9 mouse cellular contexts compared by ENCODE assay signal in genomic region chr6:127768621-127769274, GRCm38 (mm10). TPM values are rescaled to one million over a fixed set of nuclear protein-coding genes. Genes with fewer than 3 reads are reported as not detected.
A peak's percentile ranks its signal among the peaks of the same experiment; 100 is the strongest.
DNase-seq lines count a peak whose midpoint lies in the region; ATAC-seq and TF ChIP-seq lines count a peak whose summit lies in the region.
"Had no signal": no experiment of that assay in that cellular context is flagged by ENCODE, and none has a peak within 500 bp of the region (broad histone marks: within the 10 kb centered on the region; RNA-seq: fewer than 3 reads in every experiment).

No protein-coding gene starts in this region.

- no peak overlapping the region for H3K9ac ChIP-seq in kidney, postnatal 0 days (ENCODE audit: low read depth, low read length)
- H3K9ac ChIP-seq in forebrain, embryonic 12.5 days, result peak overlapping the region; percentile 65
- no peak overlapping the region for H3K9ac ChIP-seq in limb, embryonic 12.5 days (replicated peaks)
- H3K9ac ChIP-seq in stomach, postnatal 0 days (ENCODE audit: low read length), result no peak overlapping the region

- TF ChIP-seq EP300 in stomach, postnatal 0 days (optimal IDR thresholded peaks at IDR 0.05), result no peak

- TF ChIP-seq CTCF in kidney, postnatal 0 days (IDR thresholded peaks at IDR 0.05; ENCODE audit: low read depth), result no peak
- no peak for TF ChIP-seq CTCF in kidney, adult 2 months (conservative IDR thresholded peaks at IDR 0.05; ENCODE audit: insufficient read depth, insufficient read length, low read depth, low read length)
- TF ChIP-seq CTCF in stomach, postnatal 0 days (IDR thresholded peaks at IDR 0.05; ENCODE audit: low read depth), result no peak

- peaks cover 51% of the 10 kb centered on the region for H3K27me3 ChIP-seq in kidney, postnatal 0 days (ENCODE audit: insufficient read depth, low read length)
- no peaks in the 10 kb centered on the region for H3K27me3 ChIP-seq in kidney, adult 2 months (replicated peaks; ENCODE audit: control insufficient read depth, insufficient read depth, low read length)
- H3K27me3 ChIP-seq in forebrain, embryonic 12.5 days, result peaks cover 88% of the 10 kb centered on the region
- H3K27me3 ChIP-seq in limb, embryonic 12.5 days, result peaks cover 94% of the 10 kb centered on the region
- peaks cover 12% of the 10 kb centered on the region for H3K27me3 ChIP-seq in stomach, postnatal 0 days (ENCODE audit: control insufficient read depth, insufficient read depth, low read length)

- TF ChIP-seq POLR2A in kidney, adult 2 months (IDR thresholded peaks at IDR 0.05; ENCODE audit: low read depth, low read length), result no peak

- peaks cover 9% of the 10 kb centered on the region; the same call in 1 of the 2 replicates for H3K4me1 ChIP-seq in kidney, postnatal 0 days (replicated peaks; ENCODE audit: insufficient read depth, low read length)
- H3K4me1 ChIP-seq in kidney, adult 2 months (ENCODE audit: control insufficient read depth, insufficient read depth, low read length), result no peaks in the 10 kb centered on the region
- H3K4me1 ChIP-seq in forebrain, embryonic 12.5 days, result peaks cover 51% of the 10 kb centered on the region
- H3K4me1 ChIP-seq in limb, embryonic 12.5 days (replicated peaks), result peaks cover 38% of the 10 kb centered on the region
- no peaks in the 10 kb centered on the region for H3K4me1 ChIP-seq in stomach, postnatal 0 days (replicated peaks; ENCODE audit: control insufficient read depth, insufficient read depth)

- ATAC-seq in kidney, postnatal 0 days (replicated peaks; ENCODE audit: low FRiP score, low read depth), result no peak
- ATAC-seq in forebrain, embryonic 12.5 days (ENCODE audit: low FRiP score), result no peak; the same call in none of the 2 replicates
- ATAC-seq in limb, embryonic 12.5 days (ENCODE audit: insufficient number of reproducible peaks, insufficient read depth, low FRiP score, low TSS enrichment, low read depth), result no peak
- ATAC-seq in stomach, postnatal 0 days (ENCODE audit: low FRiP score, low TSS enrichment), result no peak

- no peak overlapping the region for H3K27ac ChIP-seq in kidney, postnatal 0 days
- H3K27ac ChIP-seq in kidney, adult 2 months (ENCODE audit: insufficient read depth, low read depth, low read length), result no peak overlapping the region
- H3K27ac ChIP-seq in forebrain, embryonic 12.5 days, result peak overlapping the region; percentile 74
- no peak overlapping the region for H3K27ac ChIP-seq in limb, embryonic 12.5 days
- no peak overlapping the region for H3K27ac ChIP-seq in stomach, postnatal 0 days (replicated peaks)

- no peak for DNase-seq in kidney, postnatal 0 days (ENCODE audit: low spot score)
- no peak for DNase-seq in kidney, adult 2 months
- DNase-seq in cerebellum, adult 18-20 months, result peak; percentile 21 to 50
- no peak for DNase-seq in stomach, postnatal 0 days (ENCODE audit: low spot score)
- DNase-seq in spleen, postnatal 10 days (ENCODE audit: low spot score in 2 of 2), result no peak
- no peak for DNase-seq in adrenal gland, postnatal 14 days

- H3K9me3 ChIP-seq in kidney, postnatal 0 days (replicated peaks; ENCODE audit: low read length), result no peaks in the 10 kb centered on the region
- H3K9me3 ChIP-seq in forebrain, embryonic 12.5 days, result no peaks in the 10 kb centered on the region
- H3K9me3 ChIP-seq in limb, embryonic 12.5 days, result no peaks in the 10 kb centered on the region
- no peaks in the 10 kb centered on the region for H3K9me3 ChIP-seq in stomach, postnatal 0 days (ENCODE audit: control insufficient read depth, low read length)

- H3K4me2 ChIP-seq in kidney, postnatal 0 days (ENCODE audit: low read length), result peak overlapping the region; percentile 58
- peak overlapping the region; percentile 100 for H3K4me2 ChIP-seq in forebrain, embryonic 12.5 days
- peak overlapping the region; percentile 89 for H3K4me2 ChIP-seq in limb, embryonic 12.5 days
- peak overlapping the region; percentile 35 for H3K4me2 ChIP-seq in stomach, postnatal 0 days (replicated peaks; ENCODE audit: low read depth)

- no peaks in the 10 kb centered on the region for H3K36me3 ChIP-seq in kidney, postnatal 0 days (ENCODE audit: insufficient read depth, low read length)
- no peaks in the 10 kb centered on the region for H3K36me3 ChIP-seq in kidney, adult 2 months (ENCODE audit: control insufficient read depth, insufficient read depth, low read length)
- H3K36me3 ChIP-seq in forebrain, embryonic 12.5 days (replicated peaks), result no peaks in the 10 kb centered on the region
- H3K36me3 ChIP-seq in limb, embryonic 12.5 days, result no peaks in the 10 kb centered on the region
- H3K36me3 ChIP-seq in stomach, postnatal 0 days (ENCODE audit: control insufficient read depth, insufficient read depth, low read length), result no peaks in the 10 kb centered on the region

- under 1% methylated on average over 47 of the region's 64 CpGs for WGBS in kidney, postnatal 0 days
- under 1% methylated on average over 63 of the region's 64 CpGs for WGBS in kidney, adult 2 months
- WGBS in forebrain, embryonic 12.5 days, result 0% methylated on average over 48 of the region's 64 CpGs
- 2% methylated on average over 60 of the region's 64 CpGs for WGBS in limb, embryonic 12.5 days
- 2% methylated on average over 52 of the region's 64 CpGs for WGBS in stomach, postnatal 0 days

- H3K4me3 ChIP-seq in kidney, postnatal 0 days (replicated peaks; ENCODE audit: low read depth, low read length), result peak overlapping the region; percentile 26
- H3K4me3 ChIP-seq in kidney, adult 2 months (ENCODE audit: insufficient read depth, low read depth, low read length), result no peak overlapping the region
- peak overlapping the region; percentile 69 for H3K4me3 ChIP-seq in forebrain, embryonic 12.5 days (replicated peaks)
- H3K4me3 ChIP-seq in limb, embryonic 12.5 days (replicated peaks), result peak overlapping the region; percentile 48
- peak overlapping the region; percentile 20 for H3K4me3 ChIP-seq in stomach, postnatal 0 days (ENCODE audit: low read depth, low read length)

RNA-seq across cellular contexts. Expression of gene Prmt8, which starts 0.5 kb away (rescaled TPM):
- polyA plus RNA-seq in kidney, postnatal 0 days (2015; fragmentation: Nextera tagmentation; extraction: Ambion mirVana), result not detected in 2 replicates
- polyA plus RNA-seq in kidney, adult 2 months (2012; rRNA removed), result not detected in 2 replicates
- 16.6 and 18.4 TPM in 2 replicates for polyA plus RNA-seq in forebrain, embryonic 12.5 days (2016; fragmentation: Nextera tagmentation; extraction: Ambion mirVana)
- 0.08 and 0.26 TPM in 2 replicates for polyA plus RNA-seq in limb, embryonic 12.5 days (2016; fragmentation: Nextera tagmentation; extraction: Ambion mirVana)
- polyA plus RNA-seq in stomach, postnatal 0 days (2015; fragmentation: Nextera tagmentation; extraction: Ambion mirVana), result 0.12 TPM in 1 of 2 replicates, not detected in the other
- total RNA-seq in adrenal gland, postnatal 14 days (2021), result 0.11 TPM in 1 of 2 replicates, not detected in the other
- total RNA-seq: neutrophil, adult 5-6 weeks had no signal

Comparison
In these comparisons a context has a peak if more than half of its experiments do, and no peak if none do; other contexts are left out.
1. DNase-seq: peak in cerebellum, adult 18-20 months (2 of 2); none in kidney, postnatal 0 days (single experiment), kidney, adult 2 months (single experiment), stomach, postnatal 0 days (single experiment), spleen, postnatal 10 days (0 of 2) and adrenal gland, postnatal 14 days (single experiment).
2. H3K4me2 ChIP-seq: peak in every context shown above with its lines; median percentile 100 in forebrain, embryonic 12.5 days; 89 in limb, embryonic 12.5 days; 58 in kidney, postnatal 0 days; 35 in stomach, postnatal 0 days.
3. RNA of gene Prmt8, which starts 0.5 kb away (polyA plus RNA-seq): 16.6 to 18.4 TPM in forebrain, embryonic 12.5 days; 0.08 to 0.26 TPM in limb, embryonic 12.5 days, 0.12 TPM in stomach, postnatal 0 days, not detected in kidney, postnatal 0 days and not detected in kidney, adult 2 months; every median in the first group is over 10 times any median in the second.